In genomic region chr4:86227096-86227495, GRCm38 (mm10) we compare ENCODE assay signal across 24 mouse cellular contexts.
DNase-seq lines count a peak whose midpoint lies in the region; ATAC-seq and TF ChIP-seq lines count a peak whose summit lies in the region.
"Had no signal": no experiment of that assay in that cellular context is flagged by ENCODE, and none has a peak within 500 bp of the region (broad histone marks: within the 10 kb centered on the region; RNA-seq: fewer than 3 reads in every experiment).

No protein-coding gene starts in this region.

- H3K36me3 ChIP-seq in lung, postnatal 0 days (ENCODE audit: insufficient read depth, low read length) = no peaks in the 10 kb centered on the region
- H3K36me3 ChIP-seq: embryonic facial prominence, embryonic 15.5 days; G1E; hindbrain, embryonic 15.5 days; liver, embryonic 12.5 days had no signal

- TF ChIP-seq CTCF in lung, postnatal 0 days (IDR thresholded peaks at IDR 0.05) = no peak
- TF ChIP-seq CTCF in lung, adult 2 months (IDR thresholded peaks at IDR 0.05; ENCODE audit: insufficient read depth, low read length) = no peak

- no peak overlapping the region for H3K4me2 ChIP-seq in lung, postnatal 0 days (replicated peaks; ENCODE audit: low read depth, low read length)
- H3K4me2 ChIP-seq: embryonic facial prominence, embryonic 15.5 days; hindbrain, embryonic 15.5 days; limb, embryonic 13.5 days; liver, embryonic 12.5 days had no signal

- H3K9me3 ChIP-seq in lung, postnatal 0 days (ENCODE audit: low read length) = no peaks in the 10 kb centered on the region
- H3K9me3 ChIP-seq: embryonic facial prominence, embryonic 15.5 days; G1E; hindbrain, embryonic 15.5 days; limb, embryonic 13.5 days; liver, embryonic 12.5 days had no signal

- no peak for DNase-seq in frontal cortex, postnatal 25 days (ENCODE audit: low spot score in 2 of 2)
- DNase-seq in layer of hippocampus, adult 11-12 months (ENCODE audit: low spot score) = peak; percentile 8
- DNase-seq in layer of hippocampus, postnatal 25 days (ENCODE audit: extremely low spot score in 1 of 2, low spot score in 1 of 2) = no peak
- DNase-seq in lung, postnatal 0 days (ENCODE audit: low spot score) = peak; percentile 51
- no peak for DNase-seq in lung, adult 2 months
- DNase-seq in skeletal muscle tissue, adult 2 months (ENCODE audit: low read depth, low spot score) = peak; percentile 12
- DNase-seq in testis, postnatal 10 days (ENCODE audit: low spot score) = no peak
- DNase-seq: B cell, adult 2 months; cerebellum, adult 11 months; cerebellum, adult 9-11 months; heart, postnatal 4 days; lung, adult 18-20 months; lung, postnatal 4 days; midbrain, embryonic 14.5 days; retina, postnatal 1 day; right cerebral cortex, postnatal 4 days had no signal

- H3K9ac ChIP-seq in lung, postnatal 0 days (replicated peaks; ENCODE audit: low read depth) = no peak overlapping the region
- H3K9ac ChIP-seq: embryonic facial prominence, embryonic 15.5 days; hindbrain, embryonic 15.5 days; limb, embryonic 13.5 days; liver, embryonic 12.5 days had no signal

- H3K4me3 ChIP-seq in lung, postnatal 0 days (ENCODE audit: low read depth, low read length) = no peak overlapping the region
- no peak overlapping the region for H3K4me3 ChIP-seq in lung, adult 2 months (replicated peaks; ENCODE audit: extremely low read depth, low read depth, low read length)
- H3K4me3 ChIP-seq: embryonic facial prominence, embryonic 15.5 days; hindbrain, embryonic 15.5 days; limb, embryonic 13.5 days; liver, embryonic 12.5 days had no signal

- no peak overlapping the region for H3K27ac ChIP-seq in lung, postnatal 0 days (ENCODE audit: low read length)
- H3K27ac ChIP-seq: embryonic facial prominence, embryonic 15.5 days; hindbrain, embryonic 15.5 days; limb, embryonic 13.5 days; liver, embryonic 12.5 days had no signal

- 60% methylated on average over 1 of the region's 1 CpGs for WGBS in lung, postnatal 0 days
- 70% methylated on average over 1 of the region's 1 CpGs for WGBS in lung, adult 2 months

- H3K4me1 ChIP-seq in lung, postnatal 0 days (ENCODE audit: insufficient read depth, low read depth, low read length) = no peaks in the 10 kb centered on the region
- H3K4me1 ChIP-seq in lung, adult 2 months (ENCODE audit: control insufficient read depth, insufficient read depth, low read length) = no peaks in the 10 kb centered on the region
- H3K4me1 ChIP-seq: embryonic facial prominence, embryonic 15.5 days; hindbrain, embryonic 15.5 days; liver, embryonic 12.5 days had no signal

- peak; percentile 96 for ATAC-seq in frontal cortex, adult (ENCODE audit: low TSS enrichment)
- ATAC-seq in lung, postnatal 0 days = no peak
- ATAC-seq: forebrain, embryonic 16.5 days; liver, embryonic 12.5 days had no signal

- no peak for TF ChIP-seq EP300 in lung, postnatal 0 days (IDR thresholded peaks at IDR 0.05)

- H3K27me3 ChIP-seq in lung, postnatal 0 days (replicated peaks; ENCODE audit: insufficient read depth, low read length) = no peaks in the 10 kb centered on the region
- H3K27me3 ChIP-seq: CH12.LX; embryonic facial prominence, embryonic 15.5 days; hindbrain, embryonic 15.5 days; limb, embryonic 13.5 days; liver, embryonic 12.5 days had no signal

- no peak for TF ChIP-seq POLR2A in lung, adult 2 months (IDR thresholded peaks at IDR 0.05; ENCODE audit: borderline replicate concordance, extremely low read depth, low read depth, low read length)

Comparison
In these comparisons a context has a peak if more than half of its experiments do, and no peak if none do; other contexts are left out.
1. DNase-seq: peak in layer of hippocampus, adult 11-12 months (single experiment), lung, postnatal 0 days (single experiment) and skeletal muscle tissue, adult 2 months (single experiment); none in frontal cortex, postnatal 25 days (0 of 2), layer of hippocampus, postnatal 25 days (0 of 2), lung, adult 2 months (single experiment) and testis, postnatal 10 days (single experiment).